Mouse (Mus musculus): ENCODE measurements at regions not wholly inside any gene's neighbourhood (a gene's known extent, or its start where the extent isn't known, plus 50 kb on each side); places are given as distances from the start of the nearest gene placed in this dataset.

- no peak for TF ChIP-seq TAL1 (conservative IDR thresholded peaks at IDR 0.05; ENCODE audit: low read depth, low read length)
- TF ChIP-seq CTCF (IDR thresholded peaks at IDR 0.05; ENCODE audit: low read depth, low read length), result no peak
- TF ChIP-seq GATA1 (IDR thresholded peaks at IDR 0.05; ENCODE audit: borderline replicate concordance, low read length), result no peak
- no peak for TF ChIP-seq POLR2AphosphoS5 (IDR thresholded peaks at IDR 0.05; ENCODE audit: insufficient replicate concordance, low read depth, low read length)
These were observed 234.3 kb downstream of the Gm5426 start for GRCm38 (mm10) chr10:96370547-96371320.
